Mouse (Mus musculus) liver, embryonic 16.5 days (tissue): ENCODE measurements at regions not wholly inside any gene's neighbourhood (a gene's known extent, or its start where the extent isn't known, plus 50 kb on each side); places are given as distances from the start of the nearest gene placed in this dataset.

ENCODE experiments used
- ATAC-seq: fragments of 200-750 bp; cut with Nextera tagmentation; 2 replicates; pipeline ENCODE4 v1.8.0; 2017; ENCODE audit warnings: low read depth, mild to moderate bottlenecking, moderate number of reproducible peaks, moderate library complexity
- H3K27ac ChIP-seq: fragments of 300-500 bp; sonication (generic); 2 replicates; pipeline ENCODE4 v1.5.1; 2014; ENCODE audit warnings: mild to moderate bottlenecking, low read length
- H3K27me3 ChIP-seq: fragments of 300-500 bp; sonication (generic); 2 replicates; pipeline ENCODE4 v1.6.1; 2014; ENCODE audit warnings: low read depth, low read length, mixed read lengths; ENCODE audit not compliant: control insufficient read depth, insufficient read depth
- H3K36me3 ChIP-seq: fragments of 300-500 bp; sonication (generic); 2 replicates; pipeline ENCODE4 v1.6.1; 2014; ENCODE audit warnings: mild to moderate bottlenecking; ENCODE audit not compliant: control insufficient read depth, insufficient read depth
- H3K4me1 ChIP-seq: fragments of 300-500 bp; sonication (generic); 2 replicates; pipeline ENCODE4 v1.6.1; 2014; ENCODE audit warnings: low read depth, low read length, mixed read lengths; ENCODE audit not compliant: control insufficient read depth
- H3K4me2 ChIP-seq: fragments of 300-500 bp; sonication (generic); 2 replicates; pipeline ENCODE4 v1.6.1; 2014; ENCODE audit warnings: low read depth, low read length, mixed read lengths
- H3K4me3 ChIP-seq: fragments of 300-500 bp; sonication (generic); 2 replicates; pipeline ENCODE4 v1.5.1; 2014; ENCODE audit warnings: low read depth, mild to moderate bottlenecking, low read length
- H3K9ac ChIP-seq: fragments of 300-500 bp; sonication (generic); 2 replicates; pipeline ENCODE4 v1.6.1; 2014; ENCODE audit warnings: low read depth, low read length
- H3K9me3 ChIP-seq: fragments of 300-500 bp; sonication (generic); replicated peaks from 2 replicates; pipeline ENCODE4 v1.6.1; 2016; ENCODE audit warnings: low read length; ENCODE audit not compliant: control insufficient read depth
- WGBS: fragments of 180-500 bp; shearing (Covaris S2); extraction: QIAGEN DNeasy Blood & Tissue Kit; methylation state at CpG from one replicate; pipeline ENCODE4 v1.1.7; 2014; ENCODE audit not compliant: insufficient replicate concordance; 5-methylcytosine and 5-hydroxymethylcytosine counted together

DNA sequence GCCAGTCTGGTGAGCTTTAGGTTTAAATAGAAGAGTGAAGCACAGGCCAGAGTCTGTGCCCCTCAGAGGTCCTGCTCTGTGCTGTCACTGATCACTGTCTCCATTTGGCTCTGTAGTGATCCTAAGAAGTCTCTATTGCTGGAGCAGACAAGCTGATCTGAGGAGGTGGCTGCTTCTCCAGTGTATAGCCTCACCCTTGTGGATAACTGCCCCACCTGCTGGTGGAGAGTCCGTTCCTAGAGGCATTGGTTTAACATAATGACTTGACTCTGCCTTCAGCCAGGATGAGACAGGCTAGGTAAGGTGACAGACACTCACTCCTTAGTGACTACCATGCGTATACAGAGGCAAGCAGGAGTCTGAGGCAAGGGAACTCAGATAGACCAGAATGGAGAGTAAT is 136.5 kb upstream of the Foxn2 start:
- Histone ChIP-seq H3K27ac (no peak overlapping the region), H3K9ac (no peak overlapping the region), H3K4me1 (no peaks in the 10 kb centered on the region), H3K4me2 (no peak overlapping the region), H3K27me3 (no peaks in the 10 kb centered on the region), H3K36me3 (no peaks in the 10 kb centered on the region), H3K9me3 (no peaks in the 10 kb centered on the region; the same call in 1 of the 2 replicates), H3K4me3 (no peak overlapping the region)
- 58% methylated on average over 2 of the region's 2 CpGs for WGBS
- ATAC-seq = peak; percentile 43; the same call in 1 of the 2 replicates

GRCm38 (mm10) chr17:88305165-88305564 is 135.3 kb upstream of the Foxn2 start:
- Histone ChIP-seq H3K27me3 (no peaks in the 10 kb centered on the region), H3K4me3 (no peak overlapping the region), H3K4me1 (no peaks in the 10 kb centered on the region), H3K36me3 (no peaks in the 10 kb centered on the region), H3K9me3 (no peaks in the 10 kb centered on the region; the same call in 1 of the 2 replicates), H3K4me2 (no peak overlapping the region), H3K9ac (no peak overlapping the region), H3K27ac (no peak overlapping the region)
- WGBS = 60% methylated on average over 9 of the region's 9 CpGs
- ATAC-seq = no peak

DNA sequence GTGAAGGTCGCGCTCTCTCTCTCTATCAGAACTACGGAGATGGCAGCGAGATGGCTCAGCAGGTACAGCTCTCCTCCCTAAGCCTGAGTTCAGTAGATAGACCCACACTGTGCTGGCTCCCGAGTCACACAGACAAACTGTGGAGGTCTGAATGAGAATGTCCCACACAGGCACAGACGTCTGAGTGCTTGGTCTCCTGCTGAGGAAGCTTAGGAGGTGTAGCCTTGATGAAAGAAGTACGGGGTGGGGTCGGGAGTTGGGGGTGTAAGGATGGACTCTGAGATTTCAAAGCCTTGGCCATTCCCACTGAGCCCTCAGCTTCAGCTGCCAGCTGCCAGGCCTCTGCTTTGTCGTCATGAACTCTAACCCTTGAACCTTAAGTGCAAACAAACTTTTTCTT is 134.2 kb upstream of the Foxn2 start:
- no peak for ATAC-seq
- H3K4me3 ChIP-seq = no peak overlapping the region
- no peak overlapping the region for H3K27ac ChIP-seq
- no peaks in the 10 kb centered on the region; the same call in 1 of the 2 replicates for H3K9me3 ChIP-seq
- no peaks in the 10 kb centered on the region for H3K36me3 ChIP-seq
- 63% methylated on average over 9 of the region's 9 CpGs for WGBS
- no peak overlapping the region for H3K9ac ChIP-seq
- H3K27me3 ChIP-seq = no peaks in the 10 kb centered on the region
- H3K4me1 ChIP-seq = no peaks in the 10 kb centered on the region
- H3K4me2 ChIP-seq = no peak overlapping the region

DNA sequence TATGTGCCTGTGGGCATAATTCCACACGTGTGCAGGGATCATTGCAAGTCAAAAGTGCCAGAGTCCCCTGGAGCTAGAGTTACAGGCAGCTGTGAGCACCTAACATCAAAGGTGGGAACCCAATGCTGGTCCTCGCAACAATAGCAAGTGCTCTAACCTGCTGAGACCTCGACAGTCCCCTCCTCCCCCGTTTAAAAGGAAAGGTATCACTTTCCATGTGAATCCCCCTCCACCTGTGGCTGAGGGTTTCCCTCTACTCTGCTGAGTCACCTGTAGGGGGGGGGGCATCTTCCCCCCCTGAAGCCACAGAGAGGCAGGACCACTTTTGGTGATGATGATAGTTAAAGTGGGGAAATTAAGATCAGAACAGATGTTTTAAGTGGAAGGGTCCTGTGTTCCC is 133.4 kb upstream of the Foxn2 start:
- no peaks in the 10 kb centered on the region; the same call in 1 of the 2 replicates for H3K9me3 ChIP-seq
- H3K9ac ChIP-seq = no peak overlapping the region
- WGBS = 37% methylated on average over 4 of the region's 4 CpGs
- H3K4me2 ChIP-seq = no peak overlapping the region
- H3K36me3 ChIP-seq = no peaks in the 10 kb centered on the region
- no peak overlapping the region for H3K4me3 ChIP-seq
- no peaks in the 10 kb centered on the region for H3K4me1 ChIP-seq
- H3K27ac ChIP-seq = no peak overlapping the region
- H3K27me3 ChIP-seq = no peaks in the 10 kb centered on the region
- ATAC-seq = no peak

DNA sequence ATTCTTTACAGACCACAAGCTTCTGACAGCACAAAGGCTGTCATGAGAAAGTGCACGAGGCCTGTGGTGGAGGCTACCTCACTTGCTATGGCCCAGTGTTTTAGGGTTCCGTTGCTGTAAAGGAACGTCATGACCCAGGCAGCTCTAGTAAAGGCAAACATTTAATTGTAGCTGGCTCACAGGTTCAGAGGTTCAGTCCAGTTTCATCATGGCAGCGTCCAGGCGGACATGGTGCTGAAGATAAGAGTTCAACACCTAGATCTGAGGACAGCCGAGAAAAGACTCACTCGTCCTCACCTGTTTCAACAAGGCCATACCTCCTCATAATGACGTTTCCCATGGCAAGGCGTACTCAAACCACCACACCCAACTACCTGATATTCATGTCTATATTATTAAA is 132.7 kb upstream of the Foxn2 start:
- Histone ChIP-seq H3K27ac (no peak overlapping the region), H3K4me3 (no peak overlapping the region), H3K9ac (no peak overlapping the region), H3K27me3 (no peaks in the 10 kb centered on the region), H3K4me2 (no peak overlapping the region), H3K36me3 (no peaks in the 10 kb centered on the region), H3K9me3 (no peaks in the 10 kb centered on the region; the same call in 1 of the 2 replicates), H3K4me1 (no peaks in the 10 kb centered on the region)
- whole genome bisulfite sequencing = 70% methylated on average over 9 of the region's 9 CpGs
- no peak for ATAC-seq

GRCm38 (mm10) chr17:88312876-88313275 is 127.6 kb upstream of the Foxn2 start:
- H3K9me3 ChIP-seq = no peaks in the 10 kb centered on the region
- H3K36me3 ChIP-seq = no peaks in the 10 kb centered on the region
- no peak overlapping the region for H3K9ac ChIP-seq
- H3K27ac ChIP-seq = no peak overlapping the region
- WGBS = 64% methylated on average over 2 of the region's 2 CpGs
- no peak overlapping the region for H3K4me3 ChIP-seq
- ATAC-seq = no peak
- H3K27me3 ChIP-seq = no peaks in the 10 kb centered on the region
- no peaks in the 10 kb centered on the region for H3K4me1 ChIP-seq
- H3K4me2 ChIP-seq = no peak overlapping the region

DNA sequence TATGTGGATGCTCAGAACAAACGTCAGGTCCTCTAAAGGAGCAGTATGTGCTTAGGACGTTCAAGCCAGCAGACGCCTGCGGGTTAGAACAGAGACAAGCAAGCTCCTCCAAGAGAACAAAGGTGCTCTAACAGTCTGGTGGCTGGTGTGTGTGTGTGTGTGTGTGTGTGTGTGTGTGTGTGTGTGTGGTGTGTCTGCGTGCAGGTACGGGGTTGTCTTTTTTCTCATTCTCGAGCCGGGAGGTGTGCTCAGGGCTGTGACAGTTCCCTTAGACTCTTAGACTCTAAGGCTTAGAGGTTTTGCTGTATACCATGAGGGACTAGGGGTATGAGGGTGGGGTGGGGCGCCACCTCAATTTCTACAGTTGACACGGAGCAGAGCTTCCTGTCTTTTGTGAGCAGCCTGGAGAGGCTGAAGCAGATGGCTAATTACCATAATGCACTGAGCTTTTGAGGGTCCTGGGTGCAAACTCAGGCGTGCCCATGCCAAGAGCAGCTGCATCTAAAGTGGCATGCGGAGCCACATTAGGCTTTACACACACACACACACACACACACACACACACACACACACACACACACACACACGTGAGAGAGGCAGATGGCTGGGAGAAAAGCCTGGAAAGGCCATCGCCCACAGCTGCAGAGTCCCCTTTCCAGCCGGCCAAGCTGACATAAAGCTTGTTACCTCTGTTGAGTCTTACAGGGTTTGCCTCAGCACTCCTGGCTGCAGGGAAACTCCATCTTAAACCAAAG is 124.1 kb upstream of the Foxn2 start:
- no peaks in the 10 kb centered on the region for H3K27me3 ChIP-seq
- H3K4me3 ChIP-seq = no peak overlapping the region
- no peak for ATAC-seq
- 60% methylated on average over 15 of the region's 15 CpGs for WGBS
- no peaks in the 10 kb centered on the region for H3K36me3 ChIP-seq
- H3K9ac ChIP-seq = no peak overlapping the region
- no peak overlapping the region for H3K4me2 ChIP-seq
- no peaks in the 10 kb centered on the region for H3K4me1 ChIP-seq
- no peaks in the 10 kb centered on the region for H3K9me3 ChIP-seq
- no peak overlapping the region for H3K27ac ChIP-seq

DNA sequence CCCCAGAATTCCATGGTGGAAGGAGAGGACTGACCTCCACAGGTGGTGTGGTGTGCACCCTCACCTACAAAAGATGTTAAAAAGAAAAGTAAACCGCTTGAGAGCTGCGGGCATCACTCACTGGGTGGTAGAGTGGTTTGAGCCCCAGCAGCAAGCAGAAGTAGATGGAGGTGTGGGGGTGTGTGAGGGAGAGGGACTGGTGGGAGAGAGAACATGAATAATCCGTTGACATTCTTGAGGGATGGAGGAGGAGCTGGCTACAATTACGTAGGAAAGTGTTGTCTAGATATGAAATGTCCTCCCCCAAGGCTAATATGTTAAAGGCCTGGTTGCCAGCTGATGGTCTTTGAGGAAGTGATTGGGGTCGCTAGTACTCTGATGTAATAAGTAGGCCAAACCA is 123.2 kb upstream of the Foxn2 start:
- no peaks in the 10 kb centered on the region for H3K27me3 ChIP-seq
- ATAC-seq = no peak
- H3K4me1 ChIP-seq = no peaks in the 10 kb centered on the region
- no peaks in the 10 kb centered on the region for H3K9me3 ChIP-seq
- no peak overlapping the region for H3K9ac ChIP-seq
- H3K27ac ChIP-seq = no peak overlapping the region
- H3K4me2 ChIP-seq = no peak overlapping the region
- no peak overlapping the region for H3K4me3 ChIP-seq
- no peaks in the 10 kb centered on the region for H3K36me3 ChIP-seq
- 63% methylated on average over 5 of the region's 5 CpGs for WGBS

- H3K36me3 ChIP-seq = no peaks in the 10 kb centered on the region
- H3K4me3 ChIP-seq = no peak overlapping the region
- no peaks in the 10 kb centered on the region for H3K9me3 ChIP-seq
- H3K4me1 ChIP-seq = no peaks in the 10 kb centered on the region
- H3K4me2 ChIP-seq = no peak overlapping the region
- H3K9ac ChIP-seq = no peak overlapping the region
- 77% methylated on average over 7 of the region's 7 CpGs for WGBS
- no peak for ATAC-seq
- no peak overlapping the region for H3K27ac ChIP-seq
- no peaks in the 10 kb centered on the region for H3K27me3 ChIP-seq
Measured at GRCm38 (mm10) chr17:88317806-88318205, 122.7 kb upstream of the Foxn2 start.
